Mouse (Mus musculus): Measurements from ENCODE around the gene Trp53i13. TPM values are rescaled to one million over a fixed set of nuclear protein-coding genes. Genes with fewer than 3 reads are reported as not detected.
"Not testable (repeated sequence)": the region's sequence is repeated elsewhere in the genome, so short reads cannot be mapped to it uniquely, and the experiment has no call there.

The Trp53i13 gene
- 30.4 and 32.7 TPM in 2 replicates for polyA plus RNA-seq (2016; fragmentation: Nextera tagmentation; extraction: Ambion mirVana)

GRCm38 (mm10) chr11:77515637-77516552 is at the start of gene Trp53i13:
Gene Trp53i13, minus strand, starts transcription at chr11:77515980.
- H3K4me1 ChIP-seq = peaks cover 87% of the 10 kb centered on the region
- H3K4me3 ChIP-seq = peak within 1 kb of the TSS; percentile 72
- H3K36me3 ChIP-seq (replicated peaks) = peaks cover 5% of the 10 kb centered on the region; the same call in 1 of the 2 replicates
- H3K27me3 ChIP-seq (ENCODE audit: poor library complexity, severe bottlenecking) = peaks cover 58% of the 10 kb centered on the region
- DNase-seq (ENCODE audit: extremely low spot score, low spot score) = no peak
- peak within 1 kb of the TSS; percentile 88 for H3K27ac ChIP-seq
- 5% methylated on average over 39 of the region's 39 CpGs for WGBS
- no peaks in the 10 kb centered on the region for H3K9me3 ChIP-seq

- 93% methylated on average over 7 of the region's 7 CpGs for WGBS
- no peak overlapping the region for H3K27ac ChIP-seq
- no peaks in the 10 kb centered on the region for H3K9me3 ChIP-seq
- H3K36me3 ChIP-seq (replicated peaks) = peaks cover 100% of the 10 kb centered on the region
- no peaks in the 10 kb centered on the region for H3K4me1 ChIP-seq
- no peaks in the 10 kb centered on the region for H3K27me3 ChIP-seq (ENCODE audit: poor library complexity, severe bottlenecking)
- DNase-seq (ENCODE audit: extremely low spot score, low spot score) = no peak
- no peak overlapping the region for H3K4me3 ChIP-seq
Observed at GRCm38 (mm10) chr11:77545261-77545660, 29.5 kb upstream of the Trp53i13 start.

GRCm38 (mm10) chr11:77532202-77532846 is 16.5 kb upstream of the Trp53i13 start:
- no peak overlapping the region for H3K27ac ChIP-seq
- 93% methylated on average over 4 of the region's 4 CpGs for WGBS
- no peaks in the 10 kb centered on the region for H3K4me1 ChIP-seq
- no peak for DNase-seq (ENCODE audit: extremely low spot score, low spot score)
- no peaks in the 10 kb centered on the region for H3K27me3 ChIP-seq (ENCODE audit: poor library complexity, severe bottlenecking)
- no peaks in the 10 kb centered on the region for H3K9me3 ChIP-seq
- H3K36me3 ChIP-seq (replicated peaks) = peaks cover 37% of the 10 kb centered on the region
- no peak overlapping the region for H3K4me3 ChIP-seq

GRCm38 (mm10) chr11:77530862-77531261 is 15.1 kb upstream of the Trp53i13 start:
- no peaks in the 10 kb centered on the region for H3K4me1 ChIP-seq
- WGBS = 87% methylated on average over 2 of the region's 2 CpGs
- H3K4me3 ChIP-seq = no peak overlapping the region
- H3K27me3 ChIP-seq (ENCODE audit: poor library complexity, severe bottlenecking) = no peaks in the 10 kb centered on the region
- no peak overlapping the region for H3K27ac ChIP-seq
- no peak for DNase-seq (ENCODE audit: extremely low spot score, low spot score)
- H3K9me3 ChIP-seq = no peaks in the 10 kb centered on the region
- H3K36me3 ChIP-seq (replicated peaks) = peaks cover 22% of the 10 kb centered on the region

- WGBS = 88% methylated on average over 3 of the region's 3 CpGs
- Histone ChIP-seq H3K9me3 (no peaks in the 10 kb centered on the region), H3K27me3 (ENCODE audit: poor library complexity, severe bottlenecking) (no peaks in the 10 kb centered on the region), H3K4me1 (no peaks in the 10 kb centered on the region), H3K4me3 (no peak overlapping the region), H3K36me3 (replicated peaks) (peaks cover 11% of the 10 kb centered on the region; the same call in 1 of the 2 replicates), H3K27ac (no peak overlapping the region)
- no peak for DNase-seq (ENCODE audit: extremely low spot score, low spot score)
Observed at GRCm38 (mm10) chr11:77529644-77530043, 13.9 kb upstream of the Trp53i13 start.

GRCm38 (mm10) chr11:77528420-77528819 is 12.6 kb upstream of the Trp53i13 start:
- not testable (repeated sequence) for H3K9me3 ChIP-seq; H3K27ac ChIP-seq; DNase-seq (ENCODE audit: extremely low spot score, low spot score); H3K4me1 ChIP-seq; H3K36me3 ChIP-seq (replicated peaks); H3K4me3 ChIP-seq; H3K27me3 ChIP-seq (ENCODE audit: poor library complexity, severe bottlenecking)
- WGBS = 89% methylated on average over 3 of the region's 3 CpGs

- no peak for DNase-seq (ENCODE audit: extremely low spot score, low spot score)
- WGBS = 82% methylated on average over 3 of the region's 3 CpGs
- Histone ChIP-seq H3K4me1 (peaks cover 5% of the 10 kb centered on the region), H3K4me3 (no peak overlapping the region), H3K27ac (no peak overlapping the region), H3K27me3 (ENCODE audit: poor library complexity, severe bottlenecking) (no peaks in the 10 kb centered on the region), H3K36me3 (replicated peaks) (peaks cover 6% of the 10 kb centered on the region; the same call in 1 of the 2 replicates), H3K9me3 (no peaks in the 10 kb centered on the region)
Observed at GRCm38 (mm10) chr11:77525804-77526486, 10.2 kb upstream of the Trp53i13 start.

- peaks cover 5% of the 10 kb centered on the region; the same call in 1 of the 2 replicates for H3K36me3 ChIP-seq (replicated peaks)
- DNase-seq (ENCODE audit: extremely low spot score, low spot score) = no peak
- H3K4me1 ChIP-seq = peaks cover 52% of the 10 kb centered on the region
- no peaks in the 10 kb centered on the region for H3K9me3 ChIP-seq
- H3K27ac ChIP-seq = peak overlapping the region; percentile 30; the same call in 1 of the 2 replicates
- 53% methylated on average over 5 of the region's 5 CpGs for WGBS
- peaks cover 33% of the 10 kb centered on the region for H3K27me3 ChIP-seq (ENCODE audit: poor library complexity, severe bottlenecking)
- no peak overlapping the region for H3K4me3 ChIP-seq
Observed at GRCm38 (mm10) chr11:77520601-77521529, 5.1 kb upstream of the Trp53i13 start.

- Histone ChIP-seq H3K4me1 (peaks cover 70% of the 10 kb centered on the region), H3K9me3 (no peaks in the 10 kb centered on the region), H3K36me3 (replicated peaks) (peaks cover 5% of the 10 kb centered on the region; the same call in 1 of the 2 replicates), H3K27me3 (ENCODE audit: poor library complexity, severe bottlenecking) (peaks cover 49% of the 10 kb centered on the region), H3K27ac (peak within 1 kb of the TSS; percentile 30; the same call in 1 of the 2 replicates), H3K4me3 (no peak within 1 kb of the TSS)
- 77% methylated on average over 5 of the region's 5 CpGs for WGBS
- no peak for DNase-seq (ENCODE audit: extremely low spot score, low spot score)
Observed at GRCm38 (mm10) chr11:77519043-77519442, 3.3 kb upstream of the Trp53i13 start, which contains the start of gene Gm10392. Gene Gm10392, minus strand, starts transcription at chr11:77519198.

GRCm38 (mm10) chr11:77518051-77518798 is 2.4 kb upstream of the Trp53i13 start:
- Histone ChIP-seq H3K4me1 (peaks cover 79% of the 10 kb centered on the region), H3K27me3 (ENCODE audit: poor library complexity, severe bottlenecking) (peaks cover 53% of the 10 kb centered on the region), H3K9me3 (no peaks in the 10 kb centered on the region), H3K36me3 (replicated peaks) (peaks cover 5% of the 10 kb centered on the region; the same call in 1 of the 2 replicates), H3K27ac (peak overlapping the region; percentile 30; the same call in 1 of the 2 replicates), H3K4me3 (no peak overlapping the region)
- DNase-seq (ENCODE audit: extremely low spot score, low spot score) = no peak
- WGBS = 88% methylated on average over 27 of the region's 27 CpGs
